Mouse (Mus musculus): ENCODE measurements around the gene Cks1b. TPM values are rescaled to one million over a fixed set of nuclear protein-coding genes. Genes with fewer than 3 reads are reported as not detected.
A peak's percentile ranks its signal among the peaks of the same experiment; 100 is the strongest.

The Cks1b gene
- polyA plus RNA-seq, 1 experiment from 2014 or later: 79.3 TPM

- no peaks in the 10 kb centered on the region for H3K9me3 ChIP-seq (replicated peaks)
- peak overlapping the region; percentile 46 for H3K4me3 ChIP-seq (replicated peaks)
- ATAC-seq (ENCODE audit: low FRiP score): peak; percentile 89
- 0 out of 2 replicates have a peak overlapping the region, but pooled peaks have one; percentile 1 for H3K27ac ChIP-seq (replicated peaks)
- peak overlapping the region; percentile 53 for H3K9ac ChIP-seq (replicated peaks)
- H3K4me2 ChIP-seq: peak overlapping the region; percentile 79
- peaks cover 13% of the 10 kb centered on the region for H3K4me1 ChIP-seq
- H3K36me3 ChIP-seq: no peaks in the 10 kb centered on the region
- WGBS: 1% methylated on average over 29 of the region's 29 CpGs
- no peaks in the 10 kb centered on the region for H3K27me3 ChIP-seq (replicated peaks)
These were observed 39.7 kb downstream of the Cks1b start for GRCm38 (mm10) chr3:89378394-89379067.

GRCm38 (mm10) chr3:89377831-89378230, 40.4 kb downstream of the Cks1b start:
- ATAC-seq (ENCODE audit: low FRiP score): 0 out of 2 replicates have a peak, but pooled peaks have one; percentile 1
- 86% methylated on average over 4 of the region's 4 CpGs for WGBS
- Histone ChIP-seq H3K4me3 (replicated peaks) (peak overlapping the region; percentile 46; the same call in 1 of the 2 replicates), H3K27me3 (replicated peaks) (no peaks in the 10 kb centered on the region), H3K9ac (replicated peaks) (no peak overlapping the region), H3K4me2 (peak overlapping the region; percentile 79), H3K36me3 (no peaks in the 10 kb centered on the region), H3K27ac (replicated peaks) (no peak overlapping the region), H3K9me3 (replicated peaks) (no peaks in the 10 kb centered on the region), H3K4me1 (peaks cover 13% of the 10 kb centered on the region)

GRCm38 (mm10) chr3:89373581-89374231, 44.5 kb downstream of the Cks1b start:
- no peak overlapping the region for H3K9ac ChIP-seq (replicated peaks)
- H3K4me3 ChIP-seq (replicated peaks): no peak overlapping the region
- ATAC-seq (ENCODE audit: low FRiP score): no peak
- no peaks in the 10 kb centered on the region for H3K9me3 ChIP-seq (replicated peaks)
- H3K4me1 ChIP-seq: peaks cover 9% of the 10 kb centered on the region
- H3K4me2 ChIP-seq: no peak overlapping the region
- 47% methylated on average over 5 of the region's 5 CpGs for whole genome bisulfite sequencing
- H3K27ac ChIP-seq (replicated peaks): no peak overlapping the region
- no peaks in the 10 kb centered on the region for H3K27me3 ChIP-seq (replicated peaks)
- H3K36me3 ChIP-seq: no peaks in the 10 kb centered on the region

- Histone ChIP-seq H3K4me1 (no peaks in the 10 kb centered on the region), H3K27ac (replicated peaks) (no peak overlapping the region), H3K4me2 (no peak overlapping the region), H3K27me3 (replicated peaks) (no peaks in the 10 kb centered on the region), H3K36me3 (no peaks in the 10 kb centered on the region), H3K4me3 (replicated peaks) (no peak overlapping the region), H3K9ac (replicated peaks) (no peak overlapping the region), H3K9me3 (replicated peaks) (no peaks in the 10 kb centered on the region)
- ATAC-seq (ENCODE audit: low FRiP score): no peak
- 71% methylated on average over 11 of the region's 11 CpGs for WGBS
These were observed 50.8 kb downstream of the Cks1b start for GRCm38 (mm10) chr3:89367338-89367737.

DNA sequence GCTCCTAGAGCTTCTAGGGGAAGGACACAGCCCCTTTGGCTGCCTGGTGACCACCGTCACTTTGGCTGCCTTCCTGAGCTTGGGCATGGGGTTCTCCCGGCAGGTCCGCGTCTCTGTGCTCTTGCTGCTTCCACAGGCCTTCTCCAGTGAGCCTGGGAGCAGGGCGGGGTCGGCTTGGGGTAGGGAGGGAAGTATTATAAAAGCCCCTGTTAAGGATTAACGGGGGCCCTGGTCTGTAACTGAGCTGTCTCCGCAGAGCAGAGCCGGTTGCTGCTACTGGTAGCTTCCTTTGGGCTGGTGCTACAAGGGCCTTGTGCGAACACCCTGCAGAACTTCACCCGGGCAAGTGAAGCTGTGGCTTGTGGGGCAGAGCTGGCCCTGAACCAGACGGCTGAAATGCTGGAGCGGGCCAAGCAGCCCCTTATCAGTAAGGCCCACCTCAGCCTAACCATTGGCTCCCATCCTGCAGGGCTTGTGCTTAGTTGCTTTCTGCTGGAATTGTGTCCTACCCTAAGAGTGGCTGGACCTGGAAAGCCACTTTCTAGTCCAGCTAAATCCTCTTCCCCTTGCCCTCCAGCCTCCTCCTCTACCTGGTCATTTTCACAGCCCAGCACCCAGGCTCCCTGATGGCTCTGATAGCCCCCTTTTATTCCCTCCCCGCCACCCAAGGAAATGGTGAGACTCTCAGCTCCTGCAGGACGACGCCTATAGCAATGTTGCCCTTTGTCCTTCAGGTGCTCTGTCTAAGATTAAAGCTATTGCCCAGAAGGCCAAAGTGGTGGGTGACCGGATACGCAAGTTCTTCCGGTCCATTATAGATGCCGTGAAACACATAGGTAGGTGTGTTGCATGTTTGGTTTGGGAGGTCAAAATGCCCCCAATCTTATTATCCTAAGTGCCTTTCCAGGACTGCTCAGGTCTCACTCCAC, 52.4 kb downstream of the Cks1b start:
- Histone ChIP-seq H3K9me3 (replicated peaks) (no peaks in the 10 kb centered on the region), H3K4me2 (no peak overlapping the region), H3K9ac (replicated peaks) (no peak overlapping the region), H3K4me1 (no peaks in the 10 kb centered on the region), H3K27ac (replicated peaks) (no peak overlapping the region), H3K4me3 (replicated peaks) (no peak overlapping the region), H3K36me3 (no peaks in the 10 kb centered on the region), H3K27me3 (replicated peaks) (no peaks in the 10 kb centered on the region)
- ATAC-seq (ENCODE audit: low FRiP score): no peak
- 69% methylated on average over 20 of the region's 20 CpGs for WGBS

Other genes starting within 250 kb of the Cks1b start
- 163 and 168 TPM in 2 replicates for gene Scamp3, start 240.9 kb downstream of the Cks1b start, polyA plus RNA-seq (2015; fragmentation: Nextera tagmentation; extraction: Ambion mirVana)
- 41.4 and 47.2 TPM in 2 replicates for gene Fam189b, start 235.2 kb downstream of the Cks1b start, polyA plus RNA-seq (2015; fragmentation: Nextera tagmentation; extraction: Ambion mirVana)
- gene Gba, start 215.5 kb downstream of the Cks1b start, polyA plus RNA-seq (2015; fragmentation: Nextera tagmentation; extraction: Ambion mirVana): 45.5 and 47.9 TPM in 2 replicates
- 38.6 and 48.2 TPM in 2 replicates for gene Thbs3, start 203.2 kb downstream of the Cks1b start, polyA plus RNA-seq (2015; fragmentation: Nextera tagmentation; extraction: Ambion mirVana)
- gene Mtx1, start 191.3 kb downstream of the Cks1b start, polyA plus RNA-seq (2015; fragmentation: Nextera tagmentation; extraction: Ambion mirVana): 159 and 171 TPM in 2 replicates
- 0.56 and 0.79 TPM in 2 replicates for gene Muc1, start 189.3 kb downstream of the Cks1b start, polyA plus RNA-seq (2015; fragmentation: Nextera tagmentation; extraction: Ambion mirVana)
- 221 and 222 TPM in 2 replicates for gene Krtcap2, start 172.4 kb downstream of the Cks1b start, polyA plus RNA-seq (2015; fragmentation: Nextera tagmentation; extraction: Ambion mirVana)
- gene Trim46, start 172.1 kb downstream of the Cks1b start, polyA plus RNA-seq (2015; fragmentation: Nextera tagmentation; extraction: Ambion mirVana): 63.0 and 76.6 TPM in 2 replicates
- gene Dpm3, start 159.0 kb downstream of the Cks1b start, polyA plus RNA-seq (2015; fragmentation: Nextera tagmentation; extraction: Ambion mirVana): 85.0 and 95.8 TPM in 2 replicates
- 40.9 and 49.3 TPM in 2 replicates for gene Slc50a1, start 147.8 kb downstream of the Cks1b start, polyA plus RNA-seq (2015; fragmentation: Nextera tagmentation; extraction: Ambion mirVana)
- 9.7 and 16.5 TPM in 2 replicates for gene Efna1, start 137.2 kb downstream of the Cks1b start, polyA plus RNA-seq (2015; fragmentation: Nextera tagmentation; extraction: Ambion mirVana)
- 95.8 and 107 TPM in 2 replicates for gene Efna3, start 95.4 kb downstream of the Cks1b start, polyA plus RNA-seq (2015; fragmentation: Nextera tagmentation; extraction: Ambion mirVana)
- 3.0 and 5.9 TPM in 2 replicates for gene Efna4, start 80.4 kb downstream of the Cks1b start, polyA plus RNA-seq (2015; fragmentation: Nextera tagmentation; extraction: Ambion mirVana)
- 69.9 and 71.9 TPM in 2 replicates for gene Adam15, start 68.4 kb downstream of the Cks1b start, polyA plus RNA-seq (2015; fragmentation: Nextera tagmentation; extraction: Ambion mirVana)
- gene Dcst2, start 56.4 kb downstream of the Cks1b start, polyA plus RNA-seq (2015; fragmentation: Nextera tagmentation; extraction: Ambion mirVana): 0.18 and 0.26 TPM in 2 replicates
- 0.86 and 1.2 TPM in 2 replicates for gene Dcst1, start 53.1 kb downstream of the Cks1b start, polyA plus RNA-seq (2015; fragmentation: Nextera tagmentation; extraction: Ambion mirVana)
- gene Zbtb7b, start 23.6 kb downstream of the Cks1b start, polyA plus RNA-seq (2015; fragmentation: Nextera tagmentation; extraction: Ambion mirVana): 0.73 and 1.5 TPM in 2 replicates
- gene Lenep, start 15.6 kb downstream of the Cks1b start, polyA plus RNA-seq (2015; fragmentation: Nextera tagmentation; extraction: Ambion mirVana): 0.18 and 2.1 TPM in 2 replicates
- 32.7 and 33.1 TPM in 2 replicates for gene Flad1, start 6.5 kb downstream of the Cks1b start, polyA plus RNA-seq (2015; fragmentation: Nextera tagmentation; extraction: Ambion mirVana)
- 22.0 and 35.3 TPM in 2 replicates for gene Shc1, start 60 bp upstream of the Cks1b start, polyA plus RNA-seq (2015; fragmentation: Nextera tagmentation; extraction: Ambion mirVana)
- gene Pygo2, start 11.8 kb upstream of the Cks1b start, polyA plus RNA-seq (2015; fragmentation: Nextera tagmentation; extraction: Ambion mirVana): 38.8 and 41.1 TPM in 2 replicates
- gene Pbxip1, start 18.3 kb upstream of the Cks1b start, polyA plus RNA-seq (2015; fragmentation: Nextera tagmentation; extraction: Ambion mirVana): 16.1 and 23.2 TPM in 2 replicates
- 123 and 142 TPM in 2 replicates for gene Pmvk, start 36.2 kb upstream of the Cks1b start, polyA plus RNA-seq (2015; fragmentation: Nextera tagmentation; extraction: Ambion mirVana)
- 8.5 and 12.1 TPM in 2 replicates for gene Kcnn3, start 101.8 kb upstream of the Cks1b start, polyA plus RNA-seq (2015; fragmentation: Nextera tagmentation; extraction: Ambion mirVana)

Measured in neural tube, embryonic 15.5 days (tissue).